Mouse (Mus musculus) bone marrow, adult 2 months (tissue): ENCODE data around the gene Foxe1.

Experiments used
- CTCF ChIP-seq: fragments of 200-500 bp; IDR thresholded peaks from 2 replicates; pipeline ENCODE4 v1.5.1; 2011; ENCODE audit warnings: low read length, control low read depth; ENCODE audit not compliant: control insufficient read depth, insufficient read depth
- POLR2A ChIP-seq: fragments of 200-500 bp; IDR thresholded peaks from 2 replicates; pipeline ENCODE4 v1.6.1; 2011; ENCODE audit warnings: low read depth, mild to moderate bottlenecking, control low read depth, low read length, borderline replicate concordance; ENCODE audit not compliant: control insufficient read depth

- TF ChIP-seq CTCF (no peak), POLR2A (no peak)
Measured at GRCm38 (mm10) chr4:46343596-46344260, at the start of gene Foxe1.
